Mouse (Mus musculus) embryonic facial prominence, embryonic 12.5 days (tissue): ENCODE results near the gene Slc47a1. TPM values are rescaled to one million over a fixed set of nuclear protein-coding genes. Genes with fewer than 3 reads are reported as not detected.

Experiments used
- ATAC-seq: fragments of 200-750 bp; cut with Nextera tagmentation; 2 replicates; pipeline ENCODE4 v1.8.0; 2017; ENCODE audit not compliant: insufficient number of reproducible peaks, insufficient read depth, low FRiP score, low TSS enrichment
- H3K27ac ChIP-seq: fragments of 300-500 bp; sonication (generic); 2 replicates; pipeline ENCODE4 v1.5.1; 2016; ENCODE audit warnings: mild to moderate bottlenecking
- H3K27me3 ChIP-seq: fragments of 300-500 bp; sonication (generic); 2 replicates; pipeline ENCODE4 v1.6.1; 2016; ENCODE audit warnings: mild to moderate bottlenecking, moderate library complexity
- H3K36me3 ChIP-seq: fragments of 300-500 bp; sonication (generic); 2 replicates; pipeline ENCODE4 v1.6.1; 2016; ENCODE audit warnings: mild to moderate bottlenecking
- H3K4me1 ChIP-seq: fragments of 300-500 bp; sonication (generic); 2 replicates; pipeline ENCODE4 v1.6.1; 2016
- H3K4me2 ChIP-seq: fragments of 300-500 bp; sonication (generic); replicated peaks from 2 replicates; pipeline ENCODE4 v1.6.1; 2016; ENCODE audit warnings: mild to moderate bottlenecking, moderate library complexity
- H3K4me3 ChIP-seq: fragments of 300-500 bp; sonication (generic); 2 replicates; pipeline ENCODE4 v1.5.1; 2016; ENCODE audit warnings: mild to moderate bottlenecking
- H3K9ac ChIP-seq: fragments of 300-500 bp; sonication (generic); 2 replicates; pipeline ENCODE4 v1.6.1; 2016; ENCODE audit warnings: mild to moderate bottlenecking, moderate library complexity
- H3K9me3 ChIP-seq: fragments of 300-500 bp; sonication (generic); 2 replicates; pipeline ENCODE4 v1.6.1; 2016; ENCODE audit warnings: mild to moderate bottlenecking, moderate library complexity
- WGBS: fragments of 180-500 bp; shearing (Covaris S2); methylation state at CpG from one replicate; pipeline ENCODE4 v1.1.7; 2016; 5-methylcytosine and 5-hydroxymethylcytosine counted together
- polyA plus RNA-seq: library from polyadenylated mRNA; unstranded; fragments of >200 nt; fragmentation: Nextera tagmentation; extraction: Ambion mirVana; gene quantifications from 2 replicates; pipeline ENCODE4 v1.2.1, GENCODE M21; 2016

Slc47a1 gene
- polyA plus RNA-seq, 1 experiment from 2014 or later, result 0.10 TPM

- Histone ChIP-seq H3K36me3 (no peaks in the 10 kb centered on the region), H3K27me3 (no peaks in the 10 kb centered on the region), H3K4me1 (no peaks in the 10 kb centered on the region), H3K9me3 (no peaks in the 10 kb centered on the region), H3K27ac (no peak overlapping the region), H3K4me3 (no peak overlapping the region), H3K9ac (no peak overlapping the region), H3K4me2 (no peak overlapping the region)
- WGBS, result 89% methylated on average over 2 of the region's 2 CpGs
- no peak for ATAC-seq
Measured at GRCm38 (mm10) chr11:61368668-61369067, 9.5 kb downstream of the Slc47a1 start.

GRCm38 (mm10) chr11:61366517-61367273, 11.4 kb downstream of the Slc47a1 start:
- H3K27ac ChIP-seq, result no peak overlapping the region
- ATAC-seq, result no peak
- H3K4me2 ChIP-seq, result no peak overlapping the region
- H3K4me1 ChIP-seq, result no peaks in the 10 kb centered on the region
- H3K9me3 ChIP-seq, result no peaks in the 10 kb centered on the region
- no peaks in the 10 kb centered on the region for H3K36me3 ChIP-seq
- H3K9ac ChIP-seq, result no peak overlapping the region
- no peaks in the 10 kb centered on the region for H3K27me3 ChIP-seq
- H3K4me3 ChIP-seq, result no peak overlapping the region
- 82% methylated on average over 9 of the region's 9 CpGs for WGBS

- WGBS, result 49% methylated on average over 3 of the region's 3 CpGs
Measured at GRCm38 (mm10) chr11:61365938-61366337, 12.2 kb downstream of the Slc47a1 start.

GRCm38 (mm10) chr11:61364096-61364495, 14.0 kb downstream of the Slc47a1 start:
- Histone ChIP-seq H3K4me1 (no peaks in the 10 kb centered on the region), H3K4me2 (no peak overlapping the region), H3K27me3 (no peaks in the 10 kb centered on the region), H3K9ac (no peak overlapping the region), H3K4me3 (no peak overlapping the region), H3K9me3 (no peaks in the 10 kb centered on the region), H3K27ac (no peak overlapping the region), H3K36me3 (no peaks in the 10 kb centered on the region)
- 85% methylated on average over 6 of the region's 6 CpGs for WGBS
- ATAC-seq, result no peak

More at GRCm38 (mm10) chr11:61365938-61366337, 12.2 kb downstream of the Slc47a1 start:
- no peak for ATAC-seq
- H3K9ac ChIP-seq, result no peak overlapping the region
- no peak overlapping the region for H3K4me3 ChIP-seq
- no peak overlapping the region for H3K27ac ChIP-seq
- H3K36me3 ChIP-seq, result no peaks in the 10 kb centered on the region
- no peaks in the 10 kb centered on the region for H3K27me3 ChIP-seq
- H3K4me2 ChIP-seq, result no peak overlapping the region
- no peaks in the 10 kb centered on the region for H3K9me3 ChIP-seq
- H3K4me1 ChIP-seq, result no peaks in the 10 kb centered on the region

- Histone ChIP-seq H3K27ac (no peak overlapping the region), H3K36me3 (no peaks in the 10 kb centered on the region), H3K27me3 (no peaks in the 10 kb centered on the region), H3K4me2 (no peak overlapping the region), H3K9ac (no peak overlapping the region), H3K4me1 (no peaks in the 10 kb centered on the region), H3K9me3 (no peaks in the 10 kb centered on the region), H3K4me3 (no peak overlapping the region)
- 89% methylated on average over 11 of the region's 11 CpGs for WGBS
- no peak for ATAC-seq
Measured at GRCm38 (mm10) chr11:61361515-61362190, 16.5 kb downstream of the Slc47a1 start.

GRCm38 (mm10) chr11:61356600-61356999, 21.5 kb downstream of the Slc47a1 start:
- Histone ChIP-seq H3K36me3 (no peaks in the 10 kb centered on the region), H3K4me1 (0 out of 2 replicates have a peak, but pooled peaks cover 5% of the 10 kb centered on the region), H3K4me2 (no peak overlapping the region), H3K9me3 (no peaks in the 10 kb centered on the region), H3K27ac (no peak overlapping the region), H3K9ac (no peak overlapping the region), H3K27me3 (no peaks in the 10 kb centered on the region), H3K4me3 (no peak overlapping the region)
- no peak for ATAC-seq
- 79% methylated on average over 9 of the region's 9 CpGs for WGBS

GRCm38 (mm10) chr11:61356111-61356510, 22.0 kb downstream of the Slc47a1 start:
- Histone ChIP-seq H3K4me3 (no peak overlapping the region), H3K27me3 (no peaks in the 10 kb centered on the region), H3K27ac (no peak overlapping the region), H3K9me3 (no peaks in the 10 kb centered on the region), H3K9ac (no peak overlapping the region), H3K4me2 (no peak overlapping the region), H3K36me3 (no peaks in the 10 kb centered on the region), H3K4me1 (0 out of 2 replicates have a peak, but pooled peaks cover 5% of the 10 kb centered on the region)
- 64% methylated on average over 6 of the region's 6 CpGs for WGBS
- ATAC-seq, result no peak

- ATAC-seq, result no peak
- Histone ChIP-seq H3K36me3 (no peaks in the 10 kb centered on the region), H3K27ac (no peak overlapping the region), H3K27me3 (no peaks in the 10 kb centered on the region), H3K9me3 (no peaks in the 10 kb centered on the region), H3K4me3 (no peak overlapping the region), H3K4me1 (0 out of 2 replicates have a peak, but pooled peaks cover 5% of the 10 kb centered on the region), H3K4me2 (no peak overlapping the region), H3K9ac (no peak overlapping the region)
- 93% methylated on average over 5 of the region's 5 CpGs for WGBS
Measured at GRCm38 (mm10) chr11:61355351-61355750, 22.8 kb downstream of the Slc47a1 start.

GRCm38 (mm10) chr11:61354346-61354745, 23.8 kb downstream of the Slc47a1 start:
- no peaks in the 10 kb centered on the region for H3K36me3 ChIP-seq
- H3K9me3 ChIP-seq, result no peaks in the 10 kb centered on the region
- no peak overlapping the region for H3K4me2 ChIP-seq
- H3K27me3 ChIP-seq, result no peaks in the 10 kb centered on the region
- H3K9ac ChIP-seq, result no peak overlapping the region
- WGBS, result 83% methylated on average over 6 of the region's 6 CpGs
- no peak for ATAC-seq
- H3K4me3 ChIP-seq, result no peak overlapping the region
- no peak overlapping the region for H3K27ac ChIP-seq
- 0 out of 2 replicates have a peak, but pooled peaks cover 5% of the 10 kb centered on the region for H3K4me1 ChIP-seq

GRCm38 (mm10) chr11:61353038-61353437, 25.1 kb downstream of the Slc47a1 start:
- Histone ChIP-seq H3K9ac (no peak overlapping the region), H3K4me3 (no peak overlapping the region), H3K36me3 (no peaks in the 10 kb centered on the region), H3K4me2 (no peak overlapping the region), H3K9me3 (no peaks in the 10 kb centered on the region), H3K27me3 (no peaks in the 10 kb centered on the region), H3K27ac (no peak overlapping the region), H3K4me1 (0 out of 2 replicates have a peak, but pooled peaks cover 5% of the 10 kb centered on the region)
- WGBS, result 66% methylated on average over 2 of the region's 2 CpGs
- no peak for ATAC-seq

GRCm38 (mm10) chr11:61352138-61352651, 25.9 kb downstream of the Slc47a1 start:
- Histone ChIP-seq H3K9me3 (no peaks in the 10 kb centered on the region), H3K9ac (no peak overlapping the region), H3K4me3 (no peak overlapping the region), H3K4me2 (no peak overlapping the region), H3K27me3 (no peaks in the 10 kb centered on the region), H3K27ac (no peak overlapping the region), H3K4me1 (0 out of 2 replicates have a peak, but pooled peaks cover 5% of the 10 kb centered on the region), H3K36me3 (no peaks in the 10 kb centered on the region)
- WGBS, result 56% methylated on average over 9 of the region's 9 CpGs
- no peak for ATAC-seq

- Histone ChIP-seq H3K36me3 (no peaks in the 10 kb centered on the region), H3K9ac (no peak overlapping the region), H3K4me3 (no peak overlapping the region), H3K27ac (no peak overlapping the region), H3K4me1 (no peaks in the 10 kb centered on the region), H3K9me3 (no peaks in the 10 kb centered on the region), H3K4me2 (no peak overlapping the region), H3K27me3 (peaks cover 10% of the 10 kb centered on the region; the same call in 1 of the 2 replicates)
- ATAC-seq, result no peak
- 9% methylated on average over 8 of the region's 8 CpGs for WGBS
Measured at GRCm38 (mm10) chr11:61349337-61349736, 28.8 kb downstream of the Slc47a1 start.
